Mouse (Mus musculus): ENCODE results near the gene Zbp1. TPM values are rescaled to one million over a fixed set of nuclear protein-coding genes. Genes with fewer than 3 reads are reported as not detected.

Gene Zbp1
- 0.54 and 1.4 TPM in 2 replicates for polyA plus RNA-seq (2014; fragmentation: Nextera tagmentation; extraction: Ambion mirVana)

GRCm38 (mm10) chr2:173218416-173219141, at the start of gene Zbp1:
Gene Zbp1, minus strand, starts transcription at chr2:173218923.
- H3K9me3 ChIP-seq (ENCODE audit: control insufficient read depth, low read length) = peaks cover 8% of the 10 kb centered on the region; the same call in 1 of the 2 replicates
- no peak within 1 kb of the TSS for H3K4me3 ChIP-seq (ENCODE audit: low read depth, low read length)
- no peak within 1 kb of the TSS for H3K9ac ChIP-seq (ENCODE audit: low read depth, low read length)
- no peaks in the 10 kb centered on the region for H3K4me1 ChIP-seq (ENCODE audit: control insufficient read depth, insufficient read depth, low read length)
- H3K4me2 ChIP-seq (ENCODE audit: low read depth, low read length) = no peak within 1 kb of the TSS
- H3K36me3 ChIP-seq (ENCODE audit: control insufficient read depth, insufficient read depth, low read length) = no peaks in the 10 kb centered on the region
- WGBS = 64% methylated on average over 11 of the region's 11 CpGs
- no peak within 1 kb of the TSS for H3K27ac ChIP-seq (replicated peaks; ENCODE audit: low read depth, low read length)
- DNase-seq (ENCODE audit: low spot score) (no peak), ATAC-seq (ENCODE audit: low read depth) (no peak)
- no peaks in the 10 kb centered on the region for H3K27me3 ChIP-seq (replicated peaks; ENCODE audit: control insufficient read depth, insufficient read depth, low read length)

GRCm38 (mm10) chr2:173267562-173267961, 48.8 kb upstream of the Zbp1 start:
- Histone ChIP-seq H3K4me1 (ENCODE audit: control insufficient read depth, insufficient read depth, low read length) (peaks cover 59% of the 10 kb centered on the region), H3K9ac (ENCODE audit: low read depth, low read length) (no peak overlapping the region), H3K4me2 (ENCODE audit: low read depth, low read length) (no peak overlapping the region), H3K4me3 (ENCODE audit: low read depth, low read length) (no peak overlapping the region), H3K9me3 (ENCODE audit: control insufficient read depth, low read length) (no peaks in the 10 kb centered on the region), H3K27ac (replicated peaks; ENCODE audit: low read depth, low read length) (no peak overlapping the region), H3K36me3 (ENCODE audit: control insufficient read depth, insufficient read depth, low read length) (no peaks in the 10 kb centered on the region), H3K27me3 (replicated peaks; ENCODE audit: control insufficient read depth, insufficient read depth, low read length) (no peaks in the 10 kb centered on the region)
- DNase-seq (ENCODE audit: low spot score) (no peak), ATAC-seq (ENCODE audit: low read depth) (no peak)
- 78% methylated on average over 3 of the region's 3 CpGs for WGBS

- H3K4me1 ChIP-seq (ENCODE audit: control insufficient read depth, insufficient read depth, low read length) = peaks cover 57% of the 10 kb centered on the region
- whole genome bisulfite sequencing = 73% methylated on average over 23 of the region's 25 CpGs
- no peak overlapping the region for H3K27ac ChIP-seq (replicated peaks; ENCODE audit: low read depth, low read length)
- no peaks in the 10 kb centered on the region for H3K36me3 ChIP-seq (ENCODE audit: control insufficient read depth, insufficient read depth, low read length)
- no peak overlapping the region for H3K4me3 ChIP-seq (ENCODE audit: low read depth, low read length)
- no peak overlapping the region for H3K9ac ChIP-seq (ENCODE audit: low read depth, low read length)
- H3K27me3 ChIP-seq (replicated peaks; ENCODE audit: control insufficient read depth, insufficient read depth, low read length) = no peaks in the 10 kb centered on the region
- H3K9me3 ChIP-seq (ENCODE audit: control insufficient read depth, low read length) = no peaks in the 10 kb centered on the region
- no peak for ATAC-seq (ENCODE audit: low read depth)
- no peak overlapping the region for H3K4me2 ChIP-seq (ENCODE audit: low read depth, low read length)
- no peak for DNase-seq (ENCODE audit: low spot score)
Measured at GRCm38 (mm10) chr2:173266349-173267112, 47.8 kb upstream of the Zbp1 start.

- Histone ChIP-seq H3K9me3 (ENCODE audit: control insufficient read depth, low read length) (no peaks in the 10 kb centered on the region), H3K27me3 (replicated peaks; ENCODE audit: control insufficient read depth, insufficient read depth, low read length) (no peaks in the 10 kb centered on the region), H3K4me3 (ENCODE audit: low read depth, low read length) (no peak overlapping the region), H3K36me3 (ENCODE audit: control insufficient read depth, insufficient read depth, low read length) (no peaks in the 10 kb centered on the region), H3K4me2 (ENCODE audit: low read depth, low read length) (no peak overlapping the region), H3K9ac (ENCODE audit: low read depth, low read length) (no peak overlapping the region), H3K27ac (replicated peaks; ENCODE audit: low read depth, low read length) (no peak overlapping the region), H3K4me1 (ENCODE audit: control insufficient read depth, insufficient read depth, low read length) (peaks cover 59% of the 10 kb centered on the region)
- 85% methylated on average over 22 of the region's 22 CpGs for WGBS
- no peak for DNase-seq (ENCODE audit: low spot score)
- no peak for ATAC-seq (ENCODE audit: low read depth)
Measured at GRCm38 (mm10) chr2:173265468-173266265, 46.9 kb upstream of the Zbp1 start.

- 35% methylated on average over 13 of the region's 13 CpGs for WGBS
- Histone ChIP-seq H3K4me3 (ENCODE audit: low read depth, low read length) (no peak overlapping the region), H3K27me3 (replicated peaks; ENCODE audit: control insufficient read depth, insufficient read depth, low read length) (no peaks in the 10 kb centered on the region), H3K4me1 (ENCODE audit: control insufficient read depth, insufficient read depth, low read length) (peaks cover 64% of the 10 kb centered on the region), H3K4me2 (ENCODE audit: low read depth, low read length) (no peak overlapping the region), H3K27ac (replicated peaks; ENCODE audit: low read depth, low read length) (no peak overlapping the region), H3K36me3 (ENCODE audit: control insufficient read depth, insufficient read depth, low read length) (no peaks in the 10 kb centered on the region), H3K9me3 (ENCODE audit: control insufficient read depth, low read length) (no peaks in the 10 kb centered on the region), H3K9ac (ENCODE audit: low read depth, low read length) (no peak overlapping the region)
- peak; percentile 72 for ATAC-seq (ENCODE audit: low read depth)
- DNase-seq (ENCODE audit: low spot score) = peak; percentile 87
Measured at GRCm38 (mm10) chr2:173264467-173265128, 45.9 kb upstream of the Zbp1 start.

GRCm38 (mm10) chr2:173263636-173264330, 45.1 kb upstream of the Zbp1 start:
- H3K4me2 ChIP-seq (ENCODE audit: low read depth, low read length) = no peak overlapping the region

GRCm38 (mm10) chr2:173261497-173261896, 42.8 kb upstream of the Zbp1 start:
- H3K4me2 ChIP-seq (ENCODE audit: low read depth, low read length) = no peak overlapping the region
- H3K27ac ChIP-seq (replicated peaks; ENCODE audit: low read depth, low read length) = peak overlapping the region; percentile 39; the same call in 1 of the 2 replicates
- ATAC-seq (ENCODE audit: low read depth) (no peak), DNase-seq (ENCODE audit: low spot score) (no peak)
- H3K9ac ChIP-seq (ENCODE audit: low read depth, low read length) = no peak overlapping the region
- H3K4me1 ChIP-seq (ENCODE audit: control insufficient read depth, insufficient read depth, low read length) = peaks cover 83% of the 10 kb centered on the region
- H3K9me3 ChIP-seq (ENCODE audit: control insufficient read depth, low read length) = no peaks in the 10 kb centered on the region
- no peaks in the 10 kb centered on the region for H3K36me3 ChIP-seq (ENCODE audit: control insufficient read depth, insufficient read depth, low read length)
- H3K27me3 ChIP-seq (replicated peaks; ENCODE audit: control insufficient read depth, insufficient read depth, low read length) = no peaks in the 10 kb centered on the region
- WGBS = 72% methylated on average over 10 of the region's 10 CpGs
- no peak overlapping the region for H3K4me3 ChIP-seq (ENCODE audit: low read depth, low read length)

More at GRCm38 (mm10) chr2:173263636-173264330, 45.1 kb upstream of the Zbp1 start:
- no peak overlapping the region for H3K27ac ChIP-seq (replicated peaks; ENCODE audit: low read depth, low read length)
- H3K27me3 ChIP-seq (replicated peaks; ENCODE audit: control insufficient read depth, insufficient read depth, low read length) = no peaks in the 10 kb centered on the region
- 50% methylated on average over 11 of the region's 11 CpGs for WGBS
- ATAC-seq (ENCODE audit: low read depth) (no peak), DNase-seq (ENCODE audit: low spot score) (no peak)
- H3K4me1 ChIP-seq (ENCODE audit: control insufficient read depth, insufficient read depth, low read length) = peaks cover 71% of the 10 kb centered on the region
- no peaks in the 10 kb centered on the region for H3K9me3 ChIP-seq (ENCODE audit: control insufficient read depth, low read length)
- H3K36me3 ChIP-seq (ENCODE audit: control insufficient read depth, insufficient read depth, low read length) = no peaks in the 10 kb centered on the region
- no peak overlapping the region for H3K4me3 ChIP-seq (ENCODE audit: low read depth, low read length)
- no peak overlapping the region for H3K9ac ChIP-seq (ENCODE audit: low read depth, low read length)
